Mouse (Mus musculus) hindbrain, embryonic 14.5 days (tissue): Measurements from ENCODE around the gene Nhlh2. TPM values are rescaled to one million over a fixed set of nuclear protein-coding genes. Genes with fewer than 3 reads are reported as not detected.

Experiments
- ATAC-seq: fragments of 200-750 bp; cut with Nextera tagmentation; 2 replicates; pipeline ENCODE4 v1.8.0; 2017; ENCODE audit warnings: moderate number of reproducible peaks, mild to moderate bottlenecking, moderate TSS enrichment, moderate library complexity; ENCODE audit not compliant: low FRiP score
- DNase-seq: peaks from one replicate; pipeline ENCODE4 v3.0.0-alpha.2; 2015; ENCODE audit warnings: low spot score
- H3K27ac ChIP-seq: fragments of 300-500 bp; sonication (generic); 2 replicates; pipeline ENCODE4 v1.5.1; 2014; ENCODE audit warnings: mild to moderate bottlenecking, moderate library complexity
- H3K27me3 ChIP-seq: fragments of 300-500 bp; sonication (generic); 2 replicates; pipeline ENCODE4 v1.6.1; 2014; ENCODE audit warnings: mild to moderate bottlenecking, low read length, mixed read lengths; ENCODE audit not compliant: control insufficient read depth, insufficient read depth
- H3K36me3 ChIP-seq: fragments of 300-500 bp; sonication (generic); replicated peaks from 2 replicates; pipeline ENCODE4 v1.6.1; 2014; ENCODE audit not compliant: control insufficient read depth, insufficient read depth
- H3K4me1 ChIP-seq: fragments of 300-500 bp; sonication (generic); replicated peaks from 2 replicates; pipeline ENCODE4 v1.6.1; 2014; ENCODE audit warnings: antibody characterized with exemption, low read length, mixed read lengths; ENCODE audit not compliant: control insufficient read depth, insufficient read depth
- H3K4me2 ChIP-seq: fragments of 300-500 bp; sonication (generic); replicated peaks from 2 replicates; pipeline ENCODE4 v1.6.1; 2014; ENCODE audit warnings: mild to moderate bottlenecking, moderate library complexity
- H3K4me3 ChIP-seq: fragments of 300-500 bp; sonication (generic); replicated peaks from 2 replicates; pipeline ENCODE4 v1.5.1; 2014; ENCODE audit warnings: mild to moderate bottlenecking, low read length
- H3K9ac ChIP-seq: fragments of 300-500 bp; sonication (generic); 2 replicates; pipeline ENCODE4 v1.6.1; 2014
- H3K9me3 ChIP-seq: fragments of 300-500 bp; sonication (generic); 2 replicates; pipeline ENCODE4 v1.6.1; 2016; ENCODE audit warnings: low read length; ENCODE audit not compliant: control insufficient read depth
- WGBS: fragments of 180-500 bp; shearing (Covaris S2); extraction: QIAGEN DNeasy Blood & Tissue Kit; methylation state at CpG from one replicate; pipeline ENCODE4 v1.1.7; 2014; 5-methylcytosine and 5-hydroxymethylcytosine counted together
- polyA plus RNA-seq: library from polyadenylated mRNA; unstranded; fragments of >200 nt; fragmentation: Nextera tagmentation; extraction: Ambion mirVana; gene quantifications from 2 replicates; pipeline ENCODE4 v1.2.1, GENCODE M21; 2014

Gene Nhlh2
- polyA plus RNA-seq, 1 experiment from 2014 or later: 27.2 TPM

DNA sequence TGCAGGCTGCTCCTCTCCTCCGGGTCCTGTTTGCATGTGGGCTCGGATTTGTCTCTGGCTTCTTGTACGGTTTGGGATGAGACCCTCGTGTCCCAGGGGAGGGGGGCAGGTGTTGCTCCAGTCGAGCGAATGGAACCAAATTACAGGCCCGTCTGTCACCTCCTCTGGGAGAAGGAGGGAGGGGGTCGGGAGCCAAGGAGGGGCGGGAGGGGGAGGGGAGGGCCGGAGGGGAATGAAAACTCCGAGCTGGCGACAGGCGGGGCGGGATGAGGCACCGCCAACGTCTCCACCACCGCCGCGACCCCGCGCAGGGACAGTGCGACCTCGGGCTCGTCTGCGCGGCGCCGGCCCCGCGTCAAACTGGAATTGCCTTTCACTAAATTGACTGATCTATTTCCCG, 13.5 kb downstream of the Nhlh2 start:
- WGBS: under 1% methylated on average over 31 of the region's 31 CpGs
- peak; percentile 68; the same call in 1 of the 2 replicates for ATAC-seq

GRCm38 (mm10) chr3:102023829-102024228, 14.0 kb downstream of the Nhlh2 start:
- no peak for DNase-seq
- no peaks in the 10 kb centered on the region for H3K9me3 ChIP-seq
- H3K27ac ChIP-seq: peak overlapping the region; percentile 38
- peak overlapping the region; percentile 27 for H3K4me3 ChIP-seq
- H3K9ac ChIP-seq: peak overlapping the region; percentile 2; the same call in 1 of the 2 replicates
- no peaks in the 10 kb centered on the region for H3K36me3 ChIP-seq
- H3K4me2 ChIP-seq: peak overlapping the region; percentile 59
- H3K27me3 ChIP-seq: no peaks in the 10 kb centered on the region
- ATAC-seq: peak; percentile 3; the same call in 1 of the 2 replicates
- peaks cover 23% of the 10 kb centered on the region for H3K4me1 ChIP-seq
- WGBS: 2% methylated on average over 5 of the region's 5 CpGs

More for the DNA sequence above, 13.5 kb downstream of the Nhlh2 start:
- Histone ChIP-seq H3K27me3 (no peaks in the 10 kb centered on the region), H3K4me3 (peak overlapping the region; percentile 27), H3K4me2 (peak overlapping the region; percentile 59), H3K9ac (peak overlapping the region; percentile 2; the same call in 1 of the 2 replicates), H3K9me3 (no peaks in the 10 kb centered on the region), H3K36me3 (no peaks in the 10 kb centered on the region), H3K27ac (peak overlapping the region; percentile 44), H3K4me1 (peaks cover 23% of the 10 kb centered on the region)
- DNase-seq: peak; percentile 56

GRCm38 (mm10) chr3:102024981-102025451, 15.1 kb downstream of the Nhlh2 start:
- Histone ChIP-seq H3K9ac (no peak overlapping the region), H3K36me3 (no peaks in the 10 kb centered on the region), H3K4me1 (peaks cover 23% of the 10 kb centered on the region), H3K4me3 (no peak overlapping the region), H3K27me3 (no peaks in the 10 kb centered on the region), H3K9me3 (no peaks in the 10 kb centered on the region), H3K27ac (peak overlapping the region; percentile 38; the same call in 1 of the 2 replicates), H3K4me2 (no peak overlapping the region)
- ATAC-seq (peak; percentile 39; the same call in 1 of the 2 replicates), DNase-seq (no peak)
- 30% methylated on average over 9 of the region's 9 CpGs for WGBS

- ATAC-seq: no peak
- no peaks in the 10 kb centered on the region for H3K27me3 ChIP-seq
- no peaks in the 10 kb centered on the region for H3K36me3 ChIP-seq
- no peak overlapping the region for H3K27ac ChIP-seq
- DNase-seq: no peak
- no peak overlapping the region for H3K4me3 ChIP-seq
- H3K9me3 ChIP-seq: no peaks in the 10 kb centered on the region
- no peak overlapping the region for H3K9ac ChIP-seq
- WGBS: 65% methylated on average over 5 of the region's 5 CpGs
- H3K4me2 ChIP-seq: no peak overlapping the region
- peaks cover 23% of the 10 kb centered on the region for H3K4me1 ChIP-seq
These were observed 15.8 kb downstream of the Nhlh2 start for GRCm38 (mm10) chr3:102025659-102026058.

GRCm38 (mm10) chr3:102027880-102028279, 18.0 kb downstream of the Nhlh2 start:
- ATAC-seq (no peak), DNase-seq (no peak)
- no peak overlapping the region for H3K4me3 ChIP-seq
- H3K27me3 ChIP-seq: no peaks in the 10 kb centered on the region
- no peaks in the 10 kb centered on the region for H3K36me3 ChIP-seq
- H3K27ac ChIP-seq: no peak overlapping the region
- H3K9me3 ChIP-seq: no peaks in the 10 kb centered on the region
- no peak overlapping the region for H3K9ac ChIP-seq
- no peak overlapping the region for H3K4me2 ChIP-seq
- peaks cover 12% of the 10 kb centered on the region for H3K4me1 ChIP-seq
- 61% methylated on average over 6 of the region's 6 CpGs for WGBS

DNA sequence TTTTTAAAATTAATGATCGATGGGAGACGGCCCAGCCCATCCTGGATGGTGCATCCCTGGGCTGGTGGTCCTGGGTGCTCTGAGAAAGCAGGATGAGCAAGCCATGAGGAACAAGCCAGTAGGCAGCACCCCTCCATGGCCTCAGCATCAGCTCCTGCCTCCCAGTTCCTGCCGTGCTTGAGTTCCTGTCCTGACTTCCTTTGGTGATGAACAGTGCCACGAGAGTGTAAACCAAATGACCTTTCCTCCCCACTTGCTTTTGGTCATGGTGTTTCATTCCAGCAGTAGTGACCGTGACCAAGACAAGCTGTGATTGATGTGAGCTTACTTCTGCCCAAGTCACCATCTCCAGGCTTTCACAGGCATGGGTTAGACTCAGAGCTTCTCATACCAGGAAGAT, 27.9 kb downstream of the Nhlh2 start:
- no peak for ATAC-seq
- Histone ChIP-seq H3K4me1 (no peaks in the 10 kb centered on the region), H3K27me3 (no peaks in the 10 kb centered on the region), H3K9me3 (0 out of 2 replicates have a peak, but pooled peaks cover 6% of the 10 kb centered on the region), H3K9ac (no peak overlapping the region), H3K36me3 (no peaks in the 10 kb centered on the region), H3K27ac (no peak overlapping the region), H3K4me3 (no peak overlapping the region), H3K4me2 (no peak overlapping the region)
- WGBS: 88% methylated on average over 5 of the region's 5 CpGs
- DNase-seq: no peak

- 0 out of 2 replicates have a peak, but pooled peaks cover 6% of the 10 kb centered on the region for H3K9me3 ChIP-seq
- H3K9ac ChIP-seq: no peak overlapping the region
- DNase-seq: no peak
- 75% methylated on average over 6 of the region's 6 CpGs for WGBS
- H3K4me2 ChIP-seq: no peak overlapping the region
- H3K4me3 ChIP-seq: no peak overlapping the region
- no peaks in the 10 kb centered on the region for H3K4me1 ChIP-seq
- H3K36me3 ChIP-seq: no peaks in the 10 kb centered on the region
- ATAC-seq: no peak
- H3K27ac ChIP-seq: no peak overlapping the region
- H3K27me3 ChIP-seq: no peaks in the 10 kb centered on the region
These were observed 28.7 kb downstream of the Nhlh2 start for GRCm38 (mm10) chr3:102038608-102039007.

GRCm38 (mm10) chr3:102041632-102042031, 31.8 kb downstream of the Nhlh2 start:
- Histone ChIP-seq H3K27ac (no peak overlapping the region), H3K9ac (no peak overlapping the region), H3K4me2 (no peak overlapping the region), H3K27me3 (no peaks in the 10 kb centered on the region), H3K36me3 (no peaks in the 10 kb centered on the region), H3K9me3 (0 out of 2 replicates have a peak, but pooled peaks cover 6% of the 10 kb centered on the region), H3K4me1 (no peaks in the 10 kb centered on the region), H3K4me3 (no peak overlapping the region)
- WGBS: 92% methylated on average over 4 of the region's 4 CpGs
- DNase-seq (no peak), ATAC-seq (no peak)

- H3K4me2 ChIP-seq: no peak overlapping the region
- H3K4me3 ChIP-seq: no peak overlapping the region
- no peaks in the 10 kb centered on the region; the same call in 1 of the 2 replicates for H3K4me1 ChIP-seq
- 43% methylated on average over 3 of the region's 3 CpGs for WGBS
- H3K36me3 ChIP-seq: no peaks in the 10 kb centered on the region
- ATAC-seq (no peak), DNase-seq (no peak)
- no peak overlapping the region for H3K9ac ChIP-seq
- H3K27me3 ChIP-seq: no peaks in the 10 kb centered on the region
- H3K27ac ChIP-seq: no peak overlapping the region
- no peaks in the 10 kb centered on the region for H3K9me3 ChIP-seq
These were observed 35.2 kb downstream of the Nhlh2 start for GRCm38 (mm10) chr3:102045071-102045470.

DNA sequence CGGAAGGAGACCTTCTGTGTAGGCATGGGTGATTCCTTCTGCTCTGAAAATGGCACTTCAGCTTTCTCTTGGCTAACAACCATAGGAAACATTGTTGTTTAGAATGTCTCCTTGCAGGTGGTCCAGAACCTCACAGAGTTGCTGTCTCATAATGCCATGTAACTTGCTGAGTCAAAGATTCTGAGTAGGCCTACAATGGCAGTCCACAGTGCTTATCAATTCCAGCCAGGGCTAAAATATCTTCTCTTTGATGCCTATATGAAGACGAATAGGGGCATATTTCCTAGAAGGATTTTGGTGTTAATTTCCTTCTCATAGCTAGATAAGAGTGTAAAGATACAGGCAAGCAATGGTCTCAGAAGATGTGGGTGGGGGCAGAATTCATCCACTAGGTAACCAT, 37.7 kb downstream of the Nhlh2 start:
- WGBS: 94% methylated on average over 2 of the region's 2 CpGs
- Histone ChIP-seq H3K4me2 (no peak overlapping the region), H3K4me3 (no peak overlapping the region), H3K4me1 (no peaks in the 10 kb centered on the region; the same call in 1 of the 2 replicates), H3K9me3 (no peaks in the 10 kb centered on the region), H3K27me3 (no peaks in the 10 kb centered on the region), H3K36me3 (no peaks in the 10 kb centered on the region), H3K9ac (no peak overlapping the region), H3K27ac (no peak overlapping the region)
- no peak for ATAC-seq
- DNase-seq: no peak
